Comparison of ENCODE assay signal across 25 mouse cellular contexts in genomic region chrX:73336740-73337139, GRCm38 (mm10). TPM values are rescaled to one million over a fixed set of nuclear protein-coding genes. Genes with fewer than 3 reads are reported as not detected.
"Had no signal": no experiment of that assay in that cellular context is flagged by ENCODE, and none has a peak within 500 bp of the region (broad histone marks: within the 10 kb centered on the region; RNA-seq: fewer than 3 reads in every experiment).

TSS of gene Gm45015 (minus strand) at chrX:73336840.

- H3K27ac ChIP-seq: neural tube, embryonic 12.5 days; neural tube, embryonic 13.5 days; neural tube, embryonic 15.5 days; stomach, embryonic 15.5 days; stomach, postnatal 0 days had no signal

- H3K27me3 ChIP-seq: neural tube, embryonic 12.5 days; neural tube, embryonic 13.5 days; neural tube, embryonic 15.5 days; stomach, embryonic 15.5 days had no signal

- H3K4me1 ChIP-seq: neural tube, embryonic 12.5 days; neural tube, embryonic 13.5 days; neural tube, embryonic 15.5 days; stomach, embryonic 15.5 days had no signal

- H3K4me3 ChIP-seq: neural tube, embryonic 12.5 days; neural tube, embryonic 13.5 days; neural tube, embryonic 15.5 days; stomach, embryonic 15.5 days had no signal

- H3K36me3 ChIP-seq: neural tube, embryonic 12.5 days; neural tube, embryonic 13.5 days; neural tube, embryonic 15.5 days; stomach, embryonic 15.5 days had no signal

- DNase-seq: retina, postnatal 1 day; right cerebral cortex, adult 18-20 months; right cerebral cortex, postnatal 14 days; right cerebral cortex, postnatal 25 days; right cerebral cortex, postnatal 4 days; spleen, adult 18-20 months; thymus, adult 18-20 months; thymus, adult 2 months; thymus, postnatal 14 days; thymus, postnatal 25 days; thymus, postnatal 36 days; thymus, postnatal 4 days had no signal

RNA-seq across cellular contexts. Expression of gene Gm45015, which starts in this region (rescaled TPM):
- polyA plus RNA-seq: neural tube, embryonic 11.5 days; neural tube, embryonic 12.5 days; neural tube, embryonic 13.5 days; neural tube, embryonic 14.5 days; neural tube, embryonic 15.5 days; small intestine, adult 2 months; spleen, adult 2 months; stomach, embryonic 14.5 days; stomach, embryonic 15.5 days; stomach, embryonic 16.5 days; stomach, postnatal 0 days; thymus, adult 2 months; thymus, postnatal 0 days; urinary bladder, adult 2 months had no signal
